Mouse (Mus musculus): ENCODE measurements around the gene Psmd11.

GRCm38 (mm10) chr11:80479906-80480866 is 51.8 kb downstream of the Psmd11 start:
- TF ChIP-seq CTCF (IDR thresholded peaks at IDR 0.05): no peak
- no peak for TF ChIP-seq EP300 (IDR thresholded peaks at IDR 0.05; ENCODE audit: insufficient read depth, low read depth, low read length)
